Mouse (Mus musculus) fibroblast of lung, adult 2 months (primary cell): ENCODE measurements around the gene Tgfbr3.

Source experiments
- DNase-seq: peaks from one replicate; pipeline ENCODE4 v3.0.0-alpha.2; 2011; ENCODE audit warnings: low read depth

Tgfbr3 gene

DNA sequence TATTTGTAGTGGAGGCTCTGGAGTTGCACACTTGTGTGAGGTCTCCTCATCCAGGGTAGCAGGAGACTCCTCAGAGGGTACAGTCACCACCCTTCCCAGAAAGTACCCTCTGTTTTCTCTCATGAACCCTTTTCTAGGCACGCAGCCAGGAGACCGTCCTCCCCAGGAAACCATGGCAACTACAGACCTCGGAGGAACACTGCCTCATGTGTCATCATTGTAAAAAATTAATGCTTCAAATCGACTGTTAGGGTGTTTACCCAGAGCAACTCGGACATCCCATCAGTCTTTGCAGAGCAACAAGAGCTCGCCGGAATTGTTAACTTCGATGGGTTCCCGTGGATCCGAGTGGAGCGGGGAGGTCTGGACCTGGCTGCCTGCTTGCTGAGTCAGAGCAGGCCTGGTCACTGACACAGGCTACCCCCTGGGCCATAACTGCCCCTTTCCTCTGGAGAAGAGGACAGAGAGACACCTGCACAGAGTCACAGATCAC is 210.2 kb downstream of the Tgfbr3 start:
- DNase-seq = peak; percentile 49

DNA sequence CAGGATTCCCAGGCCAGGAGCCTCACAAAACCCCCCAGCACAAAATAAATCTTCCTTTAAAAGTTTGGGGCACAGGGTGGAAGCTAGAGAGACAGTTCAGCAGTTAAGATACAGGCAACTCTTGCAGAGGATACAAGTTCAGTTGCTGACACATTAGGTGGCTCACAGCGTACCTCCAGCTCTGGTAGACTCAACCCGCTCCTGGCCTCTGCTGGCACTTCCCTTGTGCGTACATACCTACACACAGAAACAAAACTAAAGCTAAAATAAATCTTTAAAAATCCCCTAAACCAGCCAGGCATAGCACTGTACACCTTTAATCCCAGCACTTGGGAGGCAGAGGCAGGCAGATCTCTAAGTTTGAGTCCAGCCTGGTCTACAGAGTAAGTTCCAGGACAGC is 211.1 kb downstream of the Tgfbr3 start:
- no peak for DNase-seq

DNA sequence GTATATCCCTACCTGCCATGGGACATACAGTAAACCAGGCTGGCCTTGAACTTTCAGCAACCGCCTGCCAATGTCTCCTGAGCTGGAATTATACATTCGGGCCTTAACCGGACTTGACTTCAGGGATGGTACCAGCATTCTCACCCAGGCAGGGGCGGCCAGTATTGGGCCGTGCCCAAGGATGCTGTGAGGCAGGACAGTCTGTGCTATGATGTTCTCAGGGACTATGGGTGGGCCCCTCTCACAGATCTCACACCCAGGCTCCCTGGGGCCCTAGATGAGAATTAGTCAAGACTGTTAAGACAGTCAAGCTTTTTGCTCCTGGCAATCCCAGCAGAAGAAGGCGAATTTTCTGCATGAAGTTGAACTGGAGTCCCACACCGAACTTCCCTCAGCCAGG is 211.5 kb downstream of the Tgfbr3 start:
- DNase-seq = no peak

DNA sequence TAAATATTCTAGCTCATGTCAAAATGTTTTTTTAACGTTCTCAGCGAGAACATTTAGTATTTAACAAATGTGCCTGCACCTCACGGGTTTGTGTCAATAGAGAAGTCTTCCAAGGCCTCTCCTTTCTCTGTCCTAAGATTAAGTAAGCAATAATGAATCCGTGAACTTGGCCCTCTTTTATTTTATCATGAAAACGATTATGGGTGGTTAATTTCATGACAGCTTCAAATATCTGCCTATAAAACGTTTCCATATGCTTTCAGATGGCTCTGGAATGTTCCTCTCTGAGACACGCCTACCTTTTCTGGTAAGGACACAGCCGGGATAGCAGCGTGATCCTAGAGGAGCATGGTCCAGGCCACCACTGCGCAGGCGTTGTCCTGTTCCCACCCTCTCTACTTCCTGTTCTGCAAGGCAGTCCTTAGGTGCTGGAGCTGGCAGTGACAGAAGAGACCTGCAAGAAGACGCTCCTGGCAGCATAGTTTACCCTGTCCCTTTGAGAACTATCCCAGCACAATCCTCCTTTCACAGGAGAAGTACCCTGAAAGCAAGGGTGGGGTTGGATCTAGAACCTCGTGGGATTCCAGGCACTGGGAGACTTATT is 214.3 kb downstream of the Tgfbr3 start:
- no peak for DNase-seq

DNA sequence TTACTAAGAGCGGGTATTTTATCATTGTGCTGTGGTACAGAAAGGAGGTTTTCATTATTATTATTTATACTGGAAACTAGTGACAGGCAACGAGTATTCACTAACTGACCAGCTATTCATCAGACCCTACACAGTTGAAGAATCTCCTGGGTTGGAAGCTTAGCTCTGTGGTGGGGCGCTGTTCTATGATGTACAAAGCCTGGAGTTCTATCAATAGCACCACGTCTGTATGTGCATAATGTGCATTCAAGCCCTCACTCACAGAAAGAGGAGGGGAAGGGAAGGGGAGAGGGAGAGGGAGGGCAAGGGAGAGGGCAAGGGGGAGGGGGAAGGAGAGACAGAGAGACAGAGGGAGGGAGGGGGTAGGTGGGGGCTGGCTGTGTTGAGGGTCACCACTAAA is 215.1 kb downstream of the Tgfbr3 start:
- DNase-seq = no peak

DNA sequence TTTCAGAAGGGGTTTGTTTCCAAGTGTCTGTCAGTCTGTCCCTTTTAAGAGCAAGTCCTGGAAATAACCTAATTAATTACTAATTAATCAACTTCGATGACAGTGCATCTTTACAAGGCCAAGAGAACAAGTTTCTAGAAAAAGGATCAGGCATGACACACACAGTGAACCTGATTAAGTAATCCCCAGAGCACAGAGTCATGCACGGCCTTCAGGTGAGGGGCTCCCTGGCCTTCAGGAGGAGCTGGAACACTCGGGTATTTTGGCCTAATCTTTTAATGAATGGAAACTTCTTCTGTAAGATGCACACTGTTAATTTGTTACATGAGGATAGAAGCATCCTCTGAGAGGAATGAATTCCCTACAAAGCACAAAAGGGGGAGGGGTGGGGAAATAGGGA is 215.9 kb downstream of the Tgfbr3 start:
- no peak for DNase-seq

DNA sequence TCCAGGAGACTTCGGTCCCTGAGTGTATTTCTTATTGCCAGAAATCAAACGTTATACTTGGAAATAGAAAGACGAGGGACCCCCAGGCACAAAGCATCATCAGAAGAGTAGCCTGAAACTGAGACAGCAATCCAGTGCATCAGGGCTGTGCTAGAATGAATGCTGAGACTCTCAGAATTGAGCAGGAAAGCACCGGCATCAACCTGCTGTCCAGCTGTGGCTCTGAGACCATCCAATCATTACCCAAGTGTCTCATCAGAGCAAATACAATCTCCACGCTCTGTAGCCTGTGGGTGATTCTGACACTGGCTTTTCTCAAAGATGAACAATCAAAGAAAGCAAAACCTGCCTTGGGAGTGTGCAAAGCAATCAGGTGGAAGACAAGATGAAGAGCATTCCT is 221.3 kb downstream of the Tgfbr3 start:
- DNase-seq = no peak

DNA sequence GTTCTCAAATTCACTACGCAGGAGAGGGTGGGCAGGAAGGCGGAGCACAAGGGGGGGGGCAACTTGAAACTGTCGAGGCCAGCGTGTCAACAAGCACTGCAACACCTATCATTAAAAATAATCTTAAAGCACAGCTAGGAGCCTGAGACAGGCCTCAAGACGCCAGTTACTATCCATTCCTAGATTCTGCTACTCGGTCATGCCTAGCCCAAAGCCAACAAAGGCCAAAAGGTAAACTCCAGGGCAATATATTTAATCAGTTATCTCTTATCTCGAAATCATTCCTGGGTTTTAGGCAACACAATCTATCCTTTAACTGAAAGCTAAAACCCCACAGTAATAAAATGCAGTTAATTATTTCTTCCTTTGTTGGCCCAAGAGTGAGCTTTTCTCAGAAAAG is 221.9 kb downstream of the Tgfbr3 start:
- no peak for DNase-seq

DNA sequence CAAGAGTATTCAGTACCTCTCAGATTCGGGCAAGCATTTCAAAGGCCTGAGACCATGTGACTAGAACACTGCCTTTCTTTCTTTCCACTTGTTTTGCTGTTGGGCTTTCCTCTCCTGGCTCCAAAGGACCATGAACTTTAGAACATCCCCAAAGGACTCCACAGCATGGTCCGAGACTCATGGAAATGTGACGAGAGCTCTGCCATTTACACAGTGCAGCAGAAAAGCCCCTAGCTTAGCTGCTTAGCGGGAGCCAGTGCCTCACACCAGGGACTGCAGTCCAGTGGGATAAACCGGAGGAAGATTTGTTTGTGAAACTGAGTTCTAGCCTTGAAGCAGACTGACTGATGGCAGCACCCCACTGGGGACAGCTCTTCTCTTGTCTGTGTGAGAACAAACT is 224.5 kb downstream of the Tgfbr3 start:
- no peak for DNase-seq

DNA sequence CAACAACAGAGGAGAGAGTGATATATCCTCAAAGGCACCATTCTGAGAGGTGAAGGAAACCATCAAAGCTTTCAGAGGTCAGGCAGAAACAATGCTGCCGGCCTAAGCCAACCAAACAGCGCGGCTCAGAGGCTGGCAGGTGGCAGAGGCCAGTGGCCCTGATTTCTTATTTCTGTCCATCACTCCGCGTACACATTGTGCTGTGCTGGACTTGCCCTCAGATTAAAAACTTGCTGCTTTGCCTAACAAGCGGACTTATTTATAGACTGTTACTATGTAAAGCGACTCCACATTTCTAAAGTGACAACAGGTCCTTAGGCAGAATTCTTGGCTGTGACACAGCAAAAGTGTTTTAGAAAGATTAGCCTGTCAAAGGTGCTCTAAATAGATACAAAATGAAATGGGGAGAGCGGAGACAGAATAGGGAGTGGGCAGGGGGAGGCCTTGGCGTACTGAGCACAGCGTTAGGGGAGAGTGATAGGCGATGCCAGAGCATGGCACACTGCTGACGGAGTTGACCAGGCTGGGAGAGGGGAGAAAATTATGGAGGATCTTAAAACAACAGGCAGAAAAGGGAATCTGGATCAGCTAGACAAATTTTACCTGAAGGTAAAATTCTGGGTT is 227.1 kb downstream of the Tgfbr3 start:
- no peak for DNase-seq

DNA sequence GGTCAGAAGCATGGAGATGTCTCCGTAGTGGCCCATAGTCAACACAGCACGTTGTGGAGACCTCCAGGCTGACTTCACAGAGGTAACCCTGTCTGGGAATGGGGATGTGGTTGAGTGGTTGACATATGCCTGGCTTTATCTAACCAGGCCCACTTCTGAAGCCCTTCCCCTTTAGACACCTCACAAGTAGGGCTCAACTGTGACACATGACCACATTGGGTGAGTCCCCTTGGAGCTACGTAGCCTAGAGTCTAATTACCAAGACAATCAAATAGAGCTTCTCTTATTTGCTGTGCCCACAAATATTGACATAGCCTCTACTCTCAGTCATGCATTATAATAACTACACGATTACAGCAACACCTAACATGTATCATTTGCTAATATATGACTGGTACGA is 229.9 kb downstream of the Tgfbr3 start:
- DNase-seq = no peak

DNA sequence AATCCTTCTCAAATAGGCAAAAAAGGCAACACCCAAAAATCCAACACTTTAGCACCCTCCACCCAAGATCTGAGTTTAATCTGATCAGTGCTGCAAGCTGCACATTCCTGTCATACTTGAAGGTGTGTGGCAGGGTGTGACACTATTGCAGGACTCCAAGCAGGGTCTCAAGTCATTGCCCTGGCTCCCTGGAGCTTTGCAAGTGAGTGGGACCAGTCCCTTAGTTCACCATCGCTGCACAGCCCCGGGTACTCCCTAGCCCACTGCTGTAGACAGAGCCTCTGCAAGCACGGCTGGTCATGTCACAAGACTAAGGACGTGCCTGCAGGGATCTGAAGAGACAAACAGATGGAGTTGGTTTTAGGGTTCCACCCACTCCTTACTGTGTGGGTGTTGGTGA is 230.8 kb downstream of the Tgfbr3 start:
- no peak for DNase-seq
